Mouse (Mus musculus) intestine, embryonic 15.5 days (tissue): Measurements from ENCODE around the gene Sdk1. TPM values are rescaled to one million over a fixed set of nuclear protein-coding genes. Genes with fewer than 3 reads are reported as not detected.

Source experiments
- ATAC-seq: fragments of 200-750 bp; cut with Nextera tagmentation; 2 replicates; pipeline ENCODE4 v1.8.0; 2017; ENCODE audit warnings: moderate TSS enrichment, moderate library complexity
- H3K27ac ChIP-seq: fragments of 300-500 bp; sonication (generic); 2 replicates; pipeline ENCODE4 v1.5.1; 2015; ENCODE audit warnings: mild to moderate bottlenecking, inconsistent platforms
- H3K27me3 ChIP-seq: fragments of 300-500 bp; sonication (generic); replicated peaks from 2 replicates; pipeline ENCODE4 v1.6.1; 2015; ENCODE audit warnings: inconsistent platforms
- H3K36me3 ChIP-seq: fragments of 300-500 bp; sonication (generic); 2 replicates; pipeline ENCODE4 v1.6.1; 2015; ENCODE audit warnings: inconsistent platforms
- H3K4me1 ChIP-seq: fragments of 300-500 bp; sonication (generic); replicated peaks from 2 replicates; pipeline ENCODE4 v1.6.1; 2015; ENCODE audit warnings: inconsistent platforms
- H3K4me2 ChIP-seq: fragments of 300-500 bp; sonication (generic); replicated peaks from 2 replicates; pipeline ENCODE4 v1.6.1; 2015; ENCODE audit warnings: mild to moderate bottlenecking, inconsistent platforms
- H3K4me3 ChIP-seq: fragments of 300-500 bp; sonication (generic); replicated peaks from 2 replicates; pipeline ENCODE4 v1.5.1; 2015; ENCODE audit warnings: inconsistent platforms
- H3K9ac ChIP-seq: fragments of 300-500 bp; sonication (generic); 2 replicates; pipeline ENCODE4 v1.6.1; 2015; ENCODE audit warnings: inconsistent platforms
- H3K9me3 ChIP-seq: fragments of 300-500 bp; sonication (generic); 2 replicates; pipeline ENCODE4 v1.6.1; 2016; ENCODE audit warnings: inconsistent platforms
- WGBS: fragments of 180-500 bp; shearing (Covaris S2); methylation state at CpG from one replicate; pipeline ENCODE4 v1.1.7; 2015; 5-methylcytosine and 5-hydroxymethylcytosine counted together
- polyA plus RNA-seq: library from polyadenylated mRNA; unstranded; fragments of >200 nt; fragmentation: Nextera tagmentation; extraction: Ambion mirVana; gene quantifications from 2 replicates; pipeline ENCODE4 v1.2.1, GENCODE M21; 2015

The Sdk1 gene
- polyA plus RNA-seq, 1 experiment from 2014 or later, result 2.5 TPM

GRCm38 (mm10) chr5:142220851-142221503, 979.7 kb downstream of the Sdk1 start:
- Histone ChIP-seq H3K9me3 (no peaks in the 10 kb centered on the region), H3K27me3 (no peaks in the 10 kb centered on the region), H3K4me2 (no peak overlapping the region), H3K9ac (no peak overlapping the region), H3K4me3 (no peak overlapping the region), H3K36me3 (no peaks in the 10 kb centered on the region), H3K4me1 (no peaks in the 10 kb centered on the region), H3K27ac (no peak overlapping the region)
- 90% methylated on average over 12 of the region's 12 CpGs for WGBS
- ATAC-seq, result no peak

DNA sequence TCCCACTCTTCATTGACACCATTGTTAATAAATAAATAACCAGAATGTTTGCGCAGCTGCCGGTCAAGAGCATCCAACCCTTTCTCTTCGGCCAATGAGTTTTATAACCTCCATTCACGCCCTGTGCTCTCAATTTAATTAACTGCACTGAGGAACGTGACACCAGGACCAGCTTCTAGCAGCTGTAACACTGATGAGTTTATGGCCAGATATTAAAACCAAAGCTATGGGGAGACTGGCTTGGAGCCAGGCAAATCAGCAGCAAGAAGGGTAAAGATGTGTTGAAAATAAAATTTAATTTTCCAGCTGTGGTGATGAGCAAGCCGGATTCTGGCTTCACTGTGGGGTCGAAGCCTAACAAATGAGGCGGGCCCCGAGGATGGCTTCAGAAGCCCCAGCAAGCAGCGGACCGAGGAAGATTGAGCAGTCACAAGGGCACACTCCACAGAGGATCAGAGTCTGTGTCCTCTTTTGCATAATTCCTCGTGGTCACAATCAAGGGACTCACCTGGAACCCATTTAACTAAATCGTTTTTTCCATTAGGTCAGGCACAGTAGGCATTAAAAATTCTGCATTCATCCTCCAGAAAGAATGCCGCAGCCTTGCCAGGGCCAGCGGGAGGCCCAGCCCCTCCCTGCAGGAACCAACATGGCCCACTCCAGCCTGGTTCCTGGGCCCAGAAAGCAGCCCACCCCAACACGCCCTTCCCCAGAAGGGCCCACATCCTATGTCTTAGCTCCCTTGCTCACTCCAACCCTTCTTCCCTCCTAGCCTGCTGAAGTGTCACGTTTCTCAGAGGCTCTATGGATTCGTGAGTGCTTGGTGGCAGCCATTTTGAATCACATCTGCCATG, 987.9 kb downstream of the Sdk1 start:
- Histone ChIP-seq H3K4me2 (no peak overlapping the region), H3K27ac (no peak overlapping the region), H3K9ac (no peak overlapping the region), H3K36me3 (no peaks in the 10 kb centered on the region), H3K27me3 (no peaks in the 10 kb centered on the region), H3K4me3 (no peak overlapping the region), H3K4me1 (no peaks in the 10 kb centered on the region), H3K9me3 (no peaks in the 10 kb centered on the region)
- 75% methylated on average over 18 of the region's 18 CpGs for WGBS
- ATAC-seq, result no peak

- ATAC-seq, result no peak
- 87% methylated on average over 8 of the region's 8 CpGs for WGBS
- Histone ChIP-seq H3K4me3 (no peak overlapping the region), H3K9me3 (no peaks in the 10 kb centered on the region), H3K4me2 (no peak overlapping the region), H3K9ac (no peak overlapping the region), H3K27ac (no peak overlapping the region), H3K4me1 (no peaks in the 10 kb centered on the region), H3K27me3 (no peaks in the 10 kb centered on the region), H3K36me3 (no peaks in the 10 kb centered on the region)
Measured at GRCm38 (mm10) chr5:142229811-142230205, 988.5 kb downstream of the Sdk1 start.

GRCm38 (mm10) chr5:142240288-142240687, 999.0 kb downstream of the Sdk1 start:
- WGBS, result 94% methylated on average over 6 of the region's 6 CpGs
- no peak overlapping the region for H3K4me3 ChIP-seq
- ATAC-seq, result no peak
- H3K4me1 ChIP-seq, result no peaks in the 10 kb centered on the region
- H3K4me2 ChIP-seq, result no peak overlapping the region
- H3K27me3 ChIP-seq, result no peaks in the 10 kb centered on the region
- no peak overlapping the region for H3K9ac ChIP-seq
- no peaks in the 10 kb centered on the region for H3K36me3 ChIP-seq
- H3K9me3 ChIP-seq, result no peaks in the 10 kb centered on the region
- no peak overlapping the region for H3K27ac ChIP-seq

GRCm38 (mm10) chr5:142242597-142242996, 1001.3 kb downstream of the Sdk1 start:
- no peaks in the 10 kb centered on the region for H3K36me3 ChIP-seq
- no peak for ATAC-seq
- no peaks in the 10 kb centered on the region for H3K9me3 ChIP-seq
- H3K4me3 ChIP-seq, result no peak overlapping the region
- no peaks in the 10 kb centered on the region for H3K27me3 ChIP-seq
- no peaks in the 10 kb centered on the region for H3K4me1 ChIP-seq
- 42% methylated on average over 3 of the region's 3 CpGs for WGBS
- no peak overlapping the region for H3K9ac ChIP-seq
- no peak overlapping the region for H3K27ac ChIP-seq
- no peak overlapping the region for H3K4me2 ChIP-seq

- H3K36me3 ChIP-seq, result no peaks in the 10 kb centered on the region
- no peaks in the 10 kb centered on the region for H3K27me3 ChIP-seq
- no peak overlapping the region for H3K9ac ChIP-seq
- no peaks in the 10 kb centered on the region for H3K9me3 ChIP-seq
- no peak overlapping the region for H3K4me3 ChIP-seq
- H3K27ac ChIP-seq, result no peak overlapping the region
- no peak for ATAC-seq
- no peaks in the 10 kb centered on the region for H3K4me1 ChIP-seq
- 91% methylated on average over 2 of the region's 2 CpGs for WGBS
- no peak overlapping the region for H3K4me2 ChIP-seq
Measured at GRCm38 (mm10) chr5:142243069-142243468, 1001.8 kb downstream of the Sdk1 start.

- Histone ChIP-seq H3K4me1 (no peaks in the 10 kb centered on the region), H3K9ac (no peak overlapping the region), H3K27ac (no peak overlapping the region), H3K9me3 (no peaks in the 10 kb centered on the region), H3K27me3 (no peaks in the 10 kb centered on the region), H3K4me2 (no peak overlapping the region), H3K36me3 (no peaks in the 10 kb centered on the region), H3K4me3 (no peak overlapping the region)
- 77% methylated on average over 6 of the region's 6 CpGs for WGBS
- ATAC-seq, result no peak
Measured at GRCm38 (mm10) chr5:142256231-142256630, 1014.9 kb downstream of the Sdk1 start.

GRCm38 (mm10) chr5:142258716-142259115, 1017.4 kb downstream of the Sdk1 start:
- no peak for ATAC-seq
- Histone ChIP-seq H3K4me3 (no peak overlapping the region), H3K4me2 (no peak overlapping the region), H3K9ac (no peak overlapping the region), H3K27me3 (no peaks in the 10 kb centered on the region), H3K36me3 (no peaks in the 10 kb centered on the region), H3K27ac (no peak overlapping the region), H3K9me3 (no peaks in the 10 kb centered on the region), H3K4me1 (no peaks in the 10 kb centered on the region)
- 83% methylated on average over 7 of the region's 7 CpGs for WGBS

DNA sequence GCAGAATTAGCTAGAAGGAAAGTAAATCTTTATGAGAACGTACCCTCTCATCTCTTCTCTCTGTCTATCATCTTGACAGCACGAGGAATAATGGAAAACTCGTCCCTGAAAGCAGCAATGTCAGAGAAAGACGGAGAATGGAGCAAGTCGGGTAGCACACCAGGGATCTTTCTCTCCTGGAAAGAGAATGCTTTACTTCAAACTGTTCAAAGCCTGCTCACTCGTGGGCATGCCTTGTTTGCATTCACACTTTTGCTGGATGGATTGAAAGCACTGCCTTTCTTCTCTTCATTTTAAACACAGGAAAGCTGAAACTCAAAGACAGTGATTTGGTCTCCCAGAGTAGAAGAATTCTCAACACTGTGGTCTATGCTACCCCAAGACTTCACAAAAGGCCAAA, 1020.8 kb downstream of the Sdk1 start:
- H3K9me3 ChIP-seq, result no peaks in the 10 kb centered on the region
- H3K27me3 ChIP-seq, result no peaks in the 10 kb centered on the region
- no peak overlapping the region for H3K27ac ChIP-seq
- no peaks in the 10 kb centered on the region for H3K4me1 ChIP-seq
- H3K4me2 ChIP-seq, result no peak overlapping the region
- H3K9ac ChIP-seq, result no peak overlapping the region
- H3K36me3 ChIP-seq, result no peaks in the 10 kb centered on the region
- ATAC-seq, result no peak
- 54% methylated on average over 6 of the region's 6 CpGs for WGBS
- no peak overlapping the region for H3K4me3 ChIP-seq

Other genes with a start within 250 kb of the Sdk1 start
- 0.65 and 0.77 TPM in 2 replicates for gene Card11, start 240.9 kb upstream of the Sdk1 start, polyA plus RNA-seq